Mouse (Mus musculus) intestine, embryonic 16.5 days (tissue): ENCODE results near the gene Gse1. TPM values are rescaled to one million over a fixed set of nuclear protein-coding genes. Genes with fewer than 3 reads are reported as not detected.
A peak's percentile ranks its signal among the peaks of the same experiment; 100 is the strongest.

Experiments used
- ATAC-seq: fragments of 200-750 bp; cut with Nextera tagmentation; 2 replicates; pipeline ENCODE4 v1.8.0; 2017; ENCODE audit warnings: moderate TSS enrichment, moderate library complexity
- H3K27ac ChIP-seq: fragments of 300-500 bp; sonication (generic); 2 replicates; pipeline ENCODE4 v1.5.1; 2014; ENCODE audit warnings: mild to moderate bottlenecking, low read length
- H3K27me3 ChIP-seq: fragments of 300-500 bp; sonication (generic); replicated peaks from 2 replicates; pipeline ENCODE4 v1.6.1; 2014; ENCODE audit warnings: low read length, control low read depth, mixed read lengths; ENCODE audit not compliant: control insufficient read depth, insufficient read depth
- H3K36me3 ChIP-seq: fragments of 300-500 bp; sonication (generic); 2 replicates; pipeline ENCODE4 v1.6.1; 2014; ENCODE audit warnings: low read length, control low read depth; ENCODE audit not compliant: control insufficient read depth, insufficient read depth
- H3K4me1 ChIP-seq: fragments of 300-500 bp; sonication (generic); 2 replicates; pipeline ENCODE4 v1.6.1; 2014; ENCODE audit warnings: low read length, control low read depth, mixed read lengths; ENCODE audit not compliant: control insufficient read depth, insufficient read depth
- H3K4me2 ChIP-seq: fragments of 300-500 bp; sonication (generic); 2 replicates; pipeline ENCODE4 v1.6.1; 2014; ENCODE audit warnings: low read depth, low read length, control low read depth
- H3K4me3 ChIP-seq: fragments of 300-500 bp; sonication (generic); 2 replicates; pipeline ENCODE4 v1.5.1; 2014; ENCODE audit warnings: mild to moderate bottlenecking, low read length
- H3K9ac ChIP-seq: fragments of 300-500 bp; sonication (generic); 2 replicates; pipeline ENCODE4 v1.6.1; 2014; ENCODE audit warnings: low read depth, low read length
- H3K9me3 ChIP-seq: fragments of 300-500 bp; sonication (generic); 2 replicates; pipeline ENCODE4 v1.6.1; 2016; ENCODE audit warnings: low read length, control low read depth; ENCODE audit not compliant: control insufficient read depth
- WGBS: fragments of 180-500 bp; shearing (Covaris S2); extraction: QIAGEN DNeasy Blood & Tissue Kit; methylation state at CpG from one replicate; pipeline ENCODE4 v1.1.7; 2014; 5-methylcytosine and 5-hydroxymethylcytosine counted together
- polyA plus RNA-seq: library from polyadenylated mRNA; unstranded; fragments of >200 nt; fragmentation: Nextera tagmentation; extraction: Ambion mirVana; gene quantifications from 2 replicates; pipeline ENCODE4 v1.2.1, GENCODE M21; 2015

The Gse1 gene
- polyA plus RNA-seq, 1 experiment from 2014 or later = 7.3 TPM

- Histone ChIP-seq H3K4me2 (no peak overlapping the region), H3K27ac (no peak overlapping the region), H3K4me3 (no peak overlapping the region), H3K36me3 (no peaks in the 10 kb centered on the region), H3K4me1 (peaks cover 58% of the 10 kb centered on the region), H3K27me3 (no peaks in the 10 kb centered on the region), H3K9me3 (no peaks in the 10 kb centered on the region), H3K9ac (no peak overlapping the region)
- no peak for ATAC-seq
- 76% methylated on average over 6 of the region's 6 CpGs for WGBS
Measured at GRCm38 (mm10) chr8:120413626-120413988, 185.4 kb downstream of the Gse1 start.

- H3K27ac ChIP-seq = no peak overlapping the region
- no peaks in the 10 kb centered on the region for H3K36me3 ChIP-seq
- H3K9me3 ChIP-seq = no peaks in the 10 kb centered on the region
- no peak for ATAC-seq
- H3K4me3 ChIP-seq = no peak overlapping the region
- no peak overlapping the region for H3K4me2 ChIP-seq
- no peak overlapping the region for H3K9ac ChIP-seq
- WGBS = 84% methylated on average over 4 of the region's 4 CpGs
- peaks cover 52% of the 10 kb centered on the region for H3K4me1 ChIP-seq
- no peaks in the 10 kb centered on the region for H3K27me3 ChIP-seq
Measured at GRCm38 (mm10) chr8:120414216-120414615, 186.0 kb downstream of the Gse1 start.

GRCm38 (mm10) chr8:120415474-120415873 is 187.2 kb downstream of the Gse1 start:
- peak overlapping the region; percentile 50; the same call in 1 of the 2 replicates for H3K9ac ChIP-seq
- H3K27me3 ChIP-seq = no peaks in the 10 kb centered on the region
- no peak for ATAC-seq
- WGBS = 85% methylated on average over 9 of the region's 11 CpGs
- H3K36me3 ChIP-seq = no peaks in the 10 kb centered on the region
- no peaks in the 10 kb centered on the region for H3K9me3 ChIP-seq
- H3K27ac ChIP-seq = peak overlapping the region; percentile 87
- peaks cover 43% of the 10 kb centered on the region for H3K4me1 ChIP-seq
- no peak overlapping the region for H3K4me3 ChIP-seq
- no peak overlapping the region for H3K4me2 ChIP-seq

- Histone ChIP-seq H3K4me2 (peak overlapping the region; percentile 46), H3K4me1 (peaks cover 42% of the 10 kb centered on the region), H3K27ac (peak overlapping the region; percentile 87), H3K9me3 (no peaks in the 10 kb centered on the region), H3K9ac (peak overlapping the region; percentile 50), H3K27me3 (no peaks in the 10 kb centered on the region), H3K36me3 (no peaks in the 10 kb centered on the region), H3K4me3 (peak overlapping the region; percentile 4)
- 27% methylated on average over 7 of the region's 8 CpGs for WGBS
- ATAC-seq = no peak
Measured at GRCm38 (mm10) chr8:120416173-120416521, 187.9 kb downstream of the Gse1 start.

GRCm38 (mm10) chr8:120416522-120417394 is 188.5 kb downstream of the Gse1 start:
- Histone ChIP-seq H3K9ac (peak overlapping the region; percentile 50), H3K36me3 (no peaks in the 10 kb centered on the region), H3K4me2 (peak overlapping the region; percentile 46), H3K27ac (peak overlapping the region; percentile 87), H3K27me3 (no peaks in the 10 kb centered on the region), H3K4me1 (peaks cover 48% of the 10 kb centered on the region), H3K4me3 (peak overlapping the region; percentile 4), H3K9me3 (no peaks in the 10 kb centered on the region)
- 6% methylated on average over 33 of the region's 33 CpGs for WGBS
- peak; percentile 88 for ATAC-seq

- Histone ChIP-seq H3K4me1 (peaks cover 47% of the 10 kb centered on the region), H3K27me3 (no peaks in the 10 kb centered on the region), H3K4me2 (no peak overlapping the region), H3K4me3 (no peak overlapping the region), H3K27ac (peak overlapping the region; percentile 87; the same call in 1 of the 2 replicates), H3K9me3 (no peaks in the 10 kb centered on the region), H3K36me3 (no peaks in the 10 kb centered on the region), H3K9ac (no peak overlapping the region)
- no peak for ATAC-seq
- 46% methylated on average over 5 of the region's 5 CpGs for WGBS
Measured at GRCm38 (mm10) chr8:120418188-120418587, 189.9 kb downstream of the Gse1 start.

- H3K36me3 ChIP-seq = no peaks in the 10 kb centered on the region
- H3K4me3 ChIP-seq = no peak overlapping the region
- 85% methylated on average over 9 of the region's 9 CpGs for WGBS
- H3K27me3 ChIP-seq = no peaks in the 10 kb centered on the region
- no peak overlapping the region for H3K9ac ChIP-seq
- no peaks in the 10 kb centered on the region for H3K9me3 ChIP-seq
- H3K27ac ChIP-seq = no peak overlapping the region
- H3K4me2 ChIP-seq = no peak overlapping the region
- peaks cover 61% of the 10 kb centered on the region for H3K4me1 ChIP-seq
- no peak for ATAC-seq
Measured at GRCm38 (mm10) chr8:120419675-120420074, 191.4 kb downstream of the Gse1 start.

GRCm38 (mm10) chr8:120420226-120420625 is 192.0 kb downstream of the Gse1 start:
- peaks cover 64% of the 10 kb centered on the region for H3K4me1 ChIP-seq

GRCm38 (mm10) chr8:120421638-120422037 is 193.4 kb downstream of the Gse1 start:
- Histone ChIP-seq H3K9me3 (no peaks in the 10 kb centered on the region), H3K27ac (0 out of 2 replicates have a peak overlapping the region, but pooled peaks have one; percentile 10), H3K4me2 (no peak overlapping the region), H3K27me3 (no peaks in the 10 kb centered on the region), H3K4me1 (peaks cover 63% of the 10 kb centered on the region), H3K4me3 (no peak overlapping the region), H3K9ac (peak overlapping the region; percentile 47; the same call in 1 of the 2 replicates), H3K36me3 (no peaks in the 10 kb centered on the region)
- ATAC-seq = no peak
- 23% methylated on average over 9 of the region's 9 CpGs for WGBS

More at GRCm38 (mm10) chr8:120420226-120420625, 192.0 kb downstream of the Gse1 start:
- Histone ChIP-seq H3K27me3 (no peaks in the 10 kb centered on the region), H3K9me3 (no peaks in the 10 kb centered on the region), H3K9ac (no peak overlapping the region), H3K4me2 (no peak overlapping the region), H3K36me3 (no peaks in the 10 kb centered on the region), H3K27ac (no peak overlapping the region), H3K4me3 (no peak overlapping the region)
- no peak for ATAC-seq
- WGBS = 79% methylated on average over 5 of the region's 5 CpGs
